Mouse (Mus musculus) gastrocnemius, postnatal 10 days (tissue): ENCODE results near the gene Slc22a6. TPM values are rescaled to one million over a fixed set of nuclear protein-coding genes. Genes with fewer than 3 reads are reported as not detected.

ENCODE experiments used
- DNase-seq: peaks from one replicate; pipeline ENCODE4 v3.0.0; 2021; ENCODE audit warnings: mixed read lengths
- total RNA-seq, 2 experiments: library from RNA; stranded (reverse); gene quantifications; 2 replicates each; pipeline ENCODE4 v1.2.3; 2021

Gene Slc22a6
- total RNA-seq, 2 experiments from 2014 or later: not detected

DNA sequence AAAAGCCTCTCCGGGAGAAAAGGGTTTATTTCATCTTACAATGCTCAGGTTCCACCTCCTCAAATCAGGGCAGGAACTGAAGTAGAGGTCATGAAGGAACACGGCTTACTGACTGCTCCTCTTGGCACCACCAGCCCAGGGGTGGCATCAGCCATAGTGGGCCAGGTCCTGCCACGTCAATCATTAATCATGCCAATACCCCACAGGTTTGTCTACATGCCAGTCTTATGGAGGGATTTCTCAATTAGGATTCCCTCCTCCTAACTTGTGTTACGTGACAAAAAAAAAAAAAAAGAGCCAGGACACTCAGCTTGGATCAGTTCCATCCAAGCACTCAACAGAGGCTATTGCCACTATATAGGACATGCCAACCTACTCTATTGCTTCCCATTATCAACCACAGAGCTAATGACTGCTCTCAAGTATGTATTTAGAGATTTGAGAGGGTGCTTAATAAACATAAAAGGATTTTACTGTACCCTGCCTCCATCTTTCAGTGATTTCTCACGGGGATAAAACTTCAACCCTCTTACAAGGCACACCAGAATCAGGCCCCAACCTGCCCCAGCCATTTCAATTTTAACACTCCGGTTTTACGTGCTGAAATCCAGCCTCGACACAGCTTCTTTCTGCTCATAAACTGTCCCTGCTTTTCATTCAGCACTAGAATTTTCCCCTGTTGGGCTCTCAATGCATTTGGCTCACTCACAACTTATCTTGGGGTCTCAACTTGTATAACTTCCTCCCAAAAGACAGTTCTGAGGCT, 6.3 kb upstream of the Slc22a6 start:
- no peak for DNase-seq

DNA sequence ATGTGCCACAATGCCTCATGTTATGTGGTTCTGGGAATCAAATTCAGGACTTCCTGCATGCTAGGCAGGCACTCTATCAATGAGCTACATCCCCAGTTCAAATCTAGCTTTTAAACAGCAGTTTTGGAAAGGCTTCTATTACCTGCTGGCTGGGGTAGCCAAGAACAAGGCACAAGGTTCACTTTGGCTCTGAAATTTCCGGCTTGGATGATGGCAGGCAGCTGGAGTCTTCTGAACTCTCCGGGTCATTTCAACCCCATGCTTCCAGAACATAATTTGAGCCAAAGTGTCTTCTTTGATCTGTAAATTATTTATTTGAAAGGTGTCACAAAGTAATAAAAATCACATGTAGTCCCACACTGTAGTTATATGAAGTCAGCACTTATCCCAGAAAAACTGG, 4.7 kb upstream of the Slc22a6 start:
- DNase-seq: no peak

- no peak for DNase-seq
Observed at GRCm38 (mm10) chr19:8614343-8614742, 3.5 kb upstream of the Slc22a6 start.

DNA sequence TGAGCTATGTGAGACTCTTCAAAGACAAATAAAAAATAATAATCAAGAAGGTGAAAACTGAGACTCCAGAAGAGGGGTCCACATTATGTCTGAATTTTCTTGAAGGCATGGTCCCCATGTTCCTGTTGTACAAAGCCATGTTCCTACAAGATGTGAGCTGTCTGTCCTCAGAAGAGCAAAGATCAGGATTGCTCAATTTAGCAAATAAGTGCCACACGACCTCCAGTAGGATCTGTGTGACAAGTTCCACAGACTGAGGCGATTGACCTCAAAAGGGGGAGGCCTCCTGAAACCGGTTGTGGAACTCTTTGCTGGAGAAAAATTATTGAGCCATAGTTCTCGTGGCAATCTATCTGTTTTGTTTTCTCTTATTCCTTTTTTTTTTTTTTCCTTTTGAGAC, 1.5 kb upstream of the Slc22a6 start:
- no peak for DNase-seq

DNA sequence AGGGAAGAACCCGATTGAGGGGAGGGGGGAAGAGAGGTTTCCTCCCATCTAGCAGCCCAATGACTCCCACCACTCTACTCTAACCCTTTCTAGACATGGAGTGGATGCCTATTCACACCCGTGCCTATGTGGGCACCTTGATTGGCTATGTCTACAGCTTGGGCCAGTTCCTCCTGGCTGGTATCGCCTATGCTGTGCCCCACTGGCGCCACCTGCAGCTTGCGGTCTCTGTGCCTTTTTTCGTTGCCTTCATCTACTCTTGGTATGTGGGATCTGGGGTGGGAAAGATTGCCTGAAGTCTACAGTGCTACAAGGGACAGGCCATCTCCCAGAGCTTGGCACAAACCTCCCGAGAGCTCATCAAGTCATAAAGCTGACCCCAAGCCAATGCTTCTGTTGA, 3.3 kb downstream of the Slc22a6 start:
- DNase-seq: no peak

- DNase-seq: no peak
Observed at GRCm38 (mm10) chr19:8630249-8630648, 12.4 kb downstream of the Slc22a6 start.

- DNase-seq: no peak
Observed at GRCm38 (mm10) chr19:8630826-8631225, 13.0 kb downstream of the Slc22a6 start.

GRCm38 (mm10) chr19:8632029-8632428, 14.2 kb downstream of the Slc22a6 start:
- no peak for DNase-seq

GRCm38 (mm10) chr19:8642086-8642485, 24.2 kb downstream of the Slc22a6 start:
- no peak for DNase-seq

DNA sequence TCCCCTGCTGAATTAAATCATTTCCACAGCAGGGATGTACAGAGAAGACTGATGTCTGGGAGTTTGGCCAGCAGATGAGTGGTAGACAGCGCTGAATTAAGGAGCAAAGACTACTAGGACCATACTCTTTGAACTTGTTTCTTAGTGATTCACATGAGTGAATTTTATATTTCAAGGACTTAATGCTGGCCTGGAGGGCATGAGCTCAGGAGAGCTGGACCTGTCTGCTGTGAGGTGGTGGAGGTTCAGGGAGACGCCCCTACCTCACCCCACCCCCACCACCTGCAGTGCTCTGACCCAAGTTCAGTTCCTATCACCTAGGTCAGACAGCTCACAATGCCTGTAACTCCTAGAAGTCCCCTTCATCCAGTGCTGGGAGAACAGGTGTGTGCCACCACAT, 28.6 kb downstream of the Slc22a6 start:
- DNase-seq: no peak

DNA sequence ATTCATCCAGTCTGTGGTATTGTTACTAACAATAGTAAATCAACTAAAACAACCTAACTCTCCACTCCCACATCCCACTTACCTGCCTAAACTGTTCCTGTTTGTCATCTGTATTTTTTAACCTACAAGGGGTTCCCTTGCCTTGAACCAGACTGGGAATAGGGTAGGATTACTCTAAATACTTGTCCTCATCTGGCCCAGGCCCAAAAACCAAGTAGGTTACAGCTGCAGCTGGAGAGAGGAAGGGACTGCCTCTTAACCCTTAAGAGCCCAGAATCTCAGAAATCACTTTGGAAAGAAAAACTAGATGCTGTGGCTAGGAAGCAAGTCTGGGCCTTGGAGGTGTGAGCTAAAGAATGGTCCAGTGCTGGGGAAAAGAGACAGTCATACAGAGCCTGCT, 38.0 kb downstream of the Slc22a6 start:
- DNase-seq: no peak

- no peak for DNase-seq
Observed at GRCm38 (mm10) chr19:8656341-8656740, 38.5 kb downstream of the Slc22a6 start.

DNA sequence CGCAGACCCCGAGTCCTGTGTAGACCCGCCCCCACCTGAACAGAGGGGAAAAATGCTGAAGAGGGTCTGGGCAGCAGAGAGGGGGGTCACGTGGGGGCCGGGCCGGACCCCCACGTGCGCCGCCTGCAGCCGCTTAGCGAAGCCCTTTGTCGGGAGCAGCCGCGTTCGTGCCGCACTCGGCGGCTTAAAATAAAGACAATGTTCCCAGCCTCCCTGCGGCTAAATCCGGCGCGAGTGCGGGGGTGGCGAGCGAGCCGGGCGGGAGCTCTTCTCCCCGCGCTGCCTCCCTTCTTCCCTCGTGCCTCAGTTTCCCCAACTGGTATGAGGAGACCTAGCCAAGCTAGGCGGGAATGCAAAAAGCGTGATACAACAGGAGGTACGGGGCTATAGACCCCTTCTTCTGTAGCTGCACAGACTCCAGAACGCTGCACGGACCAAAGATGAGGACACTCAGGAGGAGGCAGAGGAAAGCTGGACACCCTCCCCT, 44.0 kb downstream of the Slc22a6 start:
- no peak for DNase-seq

DNA sequence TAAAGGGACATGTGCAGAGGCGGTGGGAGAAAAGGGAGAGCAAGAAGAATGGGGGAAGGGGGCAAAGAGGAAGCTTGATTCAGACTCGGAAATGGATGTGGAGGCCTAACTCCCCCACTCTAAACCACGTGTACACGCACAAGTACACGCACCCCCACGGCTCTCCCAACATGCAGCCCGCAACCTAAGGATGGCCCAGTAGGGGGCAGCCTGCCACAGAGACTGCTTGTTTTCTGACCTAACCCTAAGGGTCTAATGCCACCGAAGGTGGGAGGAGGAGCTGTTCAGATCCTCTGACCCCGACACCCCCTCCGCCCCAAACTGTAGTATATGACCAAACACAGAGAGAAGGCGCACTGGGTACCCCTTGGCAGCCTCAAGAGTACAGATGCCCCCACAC, 44.5 kb downstream of the Slc22a6 start:
- peak; percentile 43 for DNase-seq

GRCm38 (mm10) chr19:8663360-8663839, 45.6 kb downstream of the Slc22a6 start, which contains the start of gene Chrm1:
Gene Chrm1 (plus strand): TSS chr19:8663789.
- DNase-seq: no peak

GRCm38 (mm10) chr19:8663911-8664421, 46.1 kb downstream of the Slc22a6 start:
- DNase-seq: no peak

- no peak for DNase-seq
Observed at GRCm38 (mm10) chr19:8664859-8665258, 47.0 kb downstream of the Slc22a6 start.

GRCm38 (mm10) chr19:8665746-8666145, 47.9 kb downstream of the Slc22a6 start:
- no peak for DNase-seq

- no peak for DNase-seq
Observed at GRCm38 (mm10) chr19:8672859-8673258, 55.0 kb downstream of the Slc22a6 start.

GRCm38 (mm10) chr19:8673336-8674063, 55.7 kb downstream of the Slc22a6 start:
- DNase-seq: no peak
